Mouse (Mus musculus): ENCODE data around the gene Olfr878. TPM values are rescaled to one million over a fixed set of nuclear protein-coding genes. Genes with fewer than 3 reads are reported as not detected.

Olfr878 gene
- total RNA-seq (2014; rRNA removed), result not detected in 2 replicates
- polyA plus RNA-seq (2015; fragmentation: Nextera tagmentation; extraction: Ambion mirVana), result not detected in 2 replicates

DNA sequence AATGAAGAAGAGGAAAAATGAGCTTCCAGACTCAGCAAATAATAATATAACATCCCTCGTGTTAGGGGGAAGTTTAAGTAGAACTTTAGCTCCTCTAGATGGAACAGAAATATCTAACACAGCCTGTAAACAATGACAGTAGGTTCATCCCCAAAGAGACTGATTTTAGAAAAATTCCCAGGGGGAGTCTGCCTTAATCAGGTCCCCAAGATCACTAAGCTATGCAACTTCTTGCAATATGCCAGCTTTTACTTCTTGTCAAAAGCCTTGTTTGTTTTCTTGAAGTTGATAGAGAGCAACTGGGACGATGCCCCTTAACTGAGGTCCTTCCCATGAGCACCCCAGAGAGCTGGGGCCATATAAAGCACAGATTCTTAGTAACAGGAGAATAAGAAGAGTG, at the start of gene Olfr878:
Olfr878 (plus strand) TSS at position 301 of the 400 bp plus-strand sequence.
- no peak for ATAC-seq
- no peak for DNase-seq
- Histone ChIP-seq H3K36me3 (ENCODE audit: insufficient read depth) (no peaks in the 10 kb centered on the region), H3K27me3 (ENCODE audit: insufficient read depth, low read length) (no peaks in the 10 kb centered on the region), H3K9ac (no peak within 1 kb of the TSS), H3K27ac (ENCODE audit: low read depth, low read length) (no peak within 1 kb of the TSS), H3K4me2 (ENCODE audit: low read depth) (no peak within 1 kb of the TSS), H3K9me3 (ENCODE audit: low read length) (no peaks in the 10 kb centered on the region), H3K4me3 (ENCODE audit: low read depth, low read length) (no peak within 1 kb of the TSS), H3K4me1 (ENCODE audit: insufficient read depth) (no peaks in the 10 kb centered on the region)
- WGBS, result 82% methylated on average over 2 of the region's 2 CpGs
- TF ChIP-seq CTCF (IDR thresholded peaks at IDR 0.05; ENCODE audit: low read depth), result no peak

- no peak overlapping the region for H3K4me3 ChIP-seq (ENCODE audit: low read depth, low read length)
- no peaks in the 10 kb centered on the region for H3K36me3 ChIP-seq (ENCODE audit: insufficient read depth)
- 57% methylated on average over 1 of the region's 1 CpGs for WGBS
- no peak overlapping the region for H3K27ac ChIP-seq (ENCODE audit: low read depth, low read length)
- DNase-seq, result no peak
- no peaks in the 10 kb centered on the region for H3K27me3 ChIP-seq (ENCODE audit: insufficient read depth, low read length)
- no peak for TF ChIP-seq CTCF (IDR thresholded peaks at IDR 0.05; ENCODE audit: low read depth)
- no peak overlapping the region for H3K4me2 ChIP-seq (ENCODE audit: low read depth)
- H3K9me3 ChIP-seq (ENCODE audit: low read length), result no peaks in the 10 kb centered on the region
- H3K9ac ChIP-seq, result no peak overlapping the region
- H3K4me1 ChIP-seq (ENCODE audit: insufficient read depth), result no peaks in the 10 kb centered on the region
- 0 out of 2 replicates have a peak, but pooled peaks have one; percentile 6 for ATAC-seq
These were observed 47.4 kb upstream of the Olfr878 start for GRCm38 (mm10) chr9:37870246-37870645.

DNA sequence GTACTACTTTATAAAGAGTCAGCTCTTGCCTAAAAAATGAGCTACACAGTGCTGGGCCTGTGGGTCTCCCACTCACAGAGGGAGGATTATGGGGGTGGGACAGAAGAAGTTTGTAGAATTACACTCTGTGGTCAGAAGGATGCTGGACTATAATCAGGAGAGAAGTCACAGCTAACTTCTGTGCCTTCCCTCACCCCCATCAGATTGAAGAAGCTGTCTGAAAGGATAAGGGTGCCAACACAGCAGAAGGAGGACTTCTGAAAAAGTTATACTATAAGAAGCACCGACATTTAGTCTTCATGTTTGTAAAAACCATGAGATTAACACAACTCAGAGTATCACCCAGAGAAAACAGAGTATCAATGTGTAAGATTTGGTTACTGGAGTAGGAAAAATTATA, 46.5 kb upstream of the Olfr878 start:
- no peak overlapping the region for H3K27ac ChIP-seq (ENCODE audit: low read depth, low read length)
- DNase-seq (no peak), ATAC-seq (no peak)
- H3K9ac ChIP-seq, result no peak overlapping the region
- H3K4me1 ChIP-seq (ENCODE audit: insufficient read depth), result no peaks in the 10 kb centered on the region
- no peak for TF ChIP-seq CTCF (IDR thresholded peaks at IDR 0.05; ENCODE audit: low read depth)
- no peaks in the 10 kb centered on the region for H3K27me3 ChIP-seq (ENCODE audit: insufficient read depth, low read length)
- WGBS, result 66% methylated on average over 1 of the region's 1 CpGs
- H3K36me3 ChIP-seq (ENCODE audit: insufficient read depth), result no peaks in the 10 kb centered on the region
- H3K4me3 ChIP-seq (ENCODE audit: low read depth, low read length), result no peak overlapping the region
- no peaks in the 10 kb centered on the region for H3K9me3 ChIP-seq (ENCODE audit: low read length)
- H3K4me2 ChIP-seq (ENCODE audit: low read depth), result no peak overlapping the region

GRCm38 (mm10) chr9:37871536-37871935, 46.1 kb upstream of the Olfr878 start:
- Histone ChIP-seq H3K4me1 (ENCODE audit: insufficient read depth) (no peaks in the 10 kb centered on the region), H3K27ac (ENCODE audit: low read depth, low read length) (no peak overlapping the region), H3K4me2 (ENCODE audit: low read depth) (no peak overlapping the region), H3K4me3 (ENCODE audit: low read depth, low read length) (no peak overlapping the region), H3K9ac (no peak overlapping the region), H3K9me3 (ENCODE audit: low read length) (no peaks in the 10 kb centered on the region), H3K36me3 (ENCODE audit: insufficient read depth) (no peaks in the 10 kb centered on the region), H3K27me3 (ENCODE audit: insufficient read depth, low read length) (no peaks in the 10 kb centered on the region)
- DNase-seq (no peak), ATAC-seq (no peak)
- TF ChIP-seq CTCF (IDR thresholded peaks at IDR 0.05; ENCODE audit: low read depth), result no peak
- WGBS, result 57% methylated on average over 1 of the region's 1 CpGs

GRCm38 (mm10) chr9:37890960-37891359, 26.7 kb upstream of the Olfr878 start:
- Histone ChIP-seq H3K9ac (no peak overlapping the region), H3K27ac (ENCODE audit: low read depth, low read length) (no peak overlapping the region), H3K4me2 (ENCODE audit: low read depth) (no peak overlapping the region), H3K36me3 (ENCODE audit: insufficient read depth) (no peaks in the 10 kb centered on the region), H3K4me1 (ENCODE audit: insufficient read depth) (no peaks in the 10 kb centered on the region), H3K27me3 (ENCODE audit: insufficient read depth, low read length) (no peaks in the 10 kb centered on the region), H3K9me3 (ENCODE audit: low read length) (no peaks in the 10 kb centered on the region), H3K4me3 (ENCODE audit: low read depth, low read length) (no peak overlapping the region)
- 13% methylated on average over 2 of the region's 2 CpGs for WGBS
- peak; percentile 48 for DNase-seq
- TF ChIP-seq CTCF (IDR thresholded peaks at IDR 0.05; ENCODE audit: low read depth), result no peak
- peak; percentile 87 for ATAC-seq

GRCm38 (mm10) chr9:37896661-37897060, 21.0 kb upstream of the Olfr878 start, which contains the start of gene Olfr145:
Gene Olfr145, plus strand, starts transcription at chr9:37896724.
- WGBS, result 35% methylated on average over 2 of the region's 2 CpGs
- no peak within 1 kb of the TSS for H3K27ac ChIP-seq (ENCODE audit: low read depth, low read length)
- no peak within 1 kb of the TSS for H3K4me3 ChIP-seq (ENCODE audit: low read depth, low read length)
- ATAC-seq (no peak), DNase-seq (no peak)
- H3K27me3 ChIP-seq (ENCODE audit: insufficient read depth, low read length), result no peaks in the 10 kb centered on the region
- TF ChIP-seq CTCF (IDR thresholded peaks at IDR 0.05; ENCODE audit: low read depth), result no peak
- H3K36me3 ChIP-seq (ENCODE audit: insufficient read depth), result no peaks in the 10 kb centered on the region
- no peak within 1 kb of the TSS for H3K9ac ChIP-seq
- no peaks in the 10 kb centered on the region for H3K9me3 ChIP-seq (ENCODE audit: low read length)
- H3K4me2 ChIP-seq (ENCODE audit: low read depth), result no peak within 1 kb of the TSS
- H3K4me1 ChIP-seq (ENCODE audit: insufficient read depth), result no peaks in the 10 kb centered on the region

- no peak for TF ChIP-seq CTCF (IDR thresholded peaks at IDR 0.05; ENCODE audit: low read depth)
- H3K4me2 ChIP-seq (ENCODE audit: low read depth), result no peak overlapping the region
- H3K27me3 ChIP-seq (ENCODE audit: insufficient read depth, low read length), result no peaks in the 10 kb centered on the region
- H3K36me3 ChIP-seq (ENCODE audit: insufficient read depth), result no peaks in the 10 kb centered on the region
- no peaks in the 10 kb centered on the region for H3K4me1 ChIP-seq (ENCODE audit: insufficient read depth)
- 73% methylated on average over 3 of the region's 3 CpGs for WGBS
- no peaks in the 10 kb centered on the region for H3K9me3 ChIP-seq (ENCODE audit: low read length)
- H3K9ac ChIP-seq, result no peak overlapping the region
- DNase-seq (no peak), ATAC-seq (peak; percentile 23; the same call in 1 of the 2 replicates)
- H3K27ac ChIP-seq (ENCODE audit: low read depth, low read length), result no peak overlapping the region
- H3K4me3 ChIP-seq (ENCODE audit: low read depth, low read length), result no peak overlapping the region
These were observed 12.1 kb upstream of the Olfr878 start for GRCm38 (mm10) chr9:37905555-37905954.

Data from forebrain, postnatal 0 days (tissue).